Mouse (Mus musculus) kidney, embryonic 15.5 days (tissue): ENCODE results near the gene Cirbp. TPM values are rescaled to one million over a fixed set of nuclear protein-coding genes. Genes with fewer than 3 reads are reported as not detected.

Source experiments
- ATAC-seq: fragments of 200-750 bp; cut with Nextera tagmentation; replicated peaks from 2 replicates; pipeline ENCODE4 v1.8.0; 2017; ENCODE audit warnings: moderate TSS enrichment; ENCODE audit not compliant: low FRiP score
- H3K27ac ChIP-seq: fragments of 300-500 bp; sonication (generic); 2 replicates; pipeline ENCODE4 v1.5.1; 2015; ENCODE audit warnings: mild to moderate bottlenecking, inconsistent platforms
- H3K27me3 ChIP-seq: fragments of 300-500 bp; sonication (generic); 2 replicates; pipeline ENCODE4 v1.6.1; 2015; ENCODE audit warnings: inconsistent platforms
- H3K36me3 ChIP-seq: fragments of 300-500 bp; sonication (generic); 2 replicates; pipeline ENCODE4 v1.6.1; 2015; ENCODE audit warnings: inconsistent platforms
- H3K4me1 ChIP-seq: fragments of 300-500 bp; sonication (generic); 2 replicates; pipeline ENCODE4 v1.6.1; 2015; ENCODE audit warnings: inconsistent platforms
- H3K4me2 ChIP-seq: fragments of 300-500 bp; sonication (generic); 2 replicates; pipeline ENCODE4 v1.6.1; 2015; ENCODE audit warnings: moderate library complexity, mild to moderate bottlenecking, inconsistent platforms
- H3K4me3 ChIP-seq: fragments of 300-500 bp; sonication (generic); replicated peaks from 2 replicates; pipeline ENCODE4 v1.5.1; 2015; ENCODE audit warnings: mild to moderate bottlenecking, inconsistent platforms
- H3K9ac ChIP-seq: fragments of 300-500 bp; sonication (generic); 2 replicates; pipeline ENCODE4 v1.6.1; 2015; ENCODE audit warnings: mild to moderate bottlenecking, inconsistent platforms
- H3K9me3 ChIP-seq: fragments of 300-500 bp; sonication (generic); replicated peaks from 2 replicates; pipeline ENCODE4 v1.6.1; 2016; ENCODE audit warnings: inconsistent platforms
- WGBS: fragments of 180-500 bp; shearing (Covaris S2); methylation state at CpG from one replicate; pipeline ENCODE4 v1.1.7; 2015; ENCODE audit warnings: mixed read lengths; 5-methylcytosine and 5-hydroxymethylcytosine counted together
- polyA plus RNA-seq: library from polyadenylated mRNA; unstranded; fragments of >200 nt; fragmentation: Nextera tagmentation; extraction: Ambion mirVana; gene quantifications from 2 replicates; pipeline ENCODE4 v1.2.1, GENCODE M21; 2015

Gene Cirbp
- polyA plus RNA-seq, 1 experiment from 2014 or later: 111 TPM

- 58% methylated on average over 5 of the region's 5 CpGs for WGBS
- H3K27me3 ChIP-seq: no peaks in the 10 kb centered on the region
- H3K4me2 ChIP-seq: peak overlapping the region; percentile 77
- H3K36me3 ChIP-seq: peaks cover 50% of the 10 kb centered on the region
- H3K9ac ChIP-seq: 0 out of 2 replicates have a peak overlapping the region, but pooled peaks have one; percentile 82
- no peaks in the 10 kb centered on the region for H3K9me3 ChIP-seq
- peak overlapping the region; percentile 100 for H3K27ac ChIP-seq
- H3K4me1 ChIP-seq: peaks cover 62% of the 10 kb centered on the region
- no peak for ATAC-seq
- peak overlapping the region; percentile 89 for H3K4me3 ChIP-seq
These were observed 18.6 kb upstream of the Cirbp start for GRCm38 (mm10) chr10:80147146-80147718.

GRCm38 (mm10) chr10:80147719-80148601, 17.8 kb upstream of the Cirbp start, which contains the start of gene Midn:
TSS of gene Midn (plus strand) at chr10:80148272.
- H3K4me2 ChIP-seq: peak within 1 kb of the TSS; percentile 77
- H3K36me3 ChIP-seq: peaks cover 57% of the 10 kb centered on the region
- H3K9ac ChIP-seq: peak within 1 kb of the TSS; percentile 82
- H3K9me3 ChIP-seq: no peaks in the 10 kb centered on the region
- H3K27me3 ChIP-seq: no peaks in the 10 kb centered on the region
- WGBS: 1% methylated on average over 39 of the region's 42 CpGs
- peaks cover 64% of the 10 kb centered on the region for H3K4me1 ChIP-seq
- peak within 1 kb of the TSS; percentile 89 for H3K4me3 ChIP-seq
- peak within 1 kb of the TSS; percentile 100 for H3K27ac ChIP-seq
- peak; percentile 47 for ATAC-seq

- Histone ChIP-seq H3K4me3 (peak overlapping the region; percentile 89), H3K4me2 (peak overlapping the region; percentile 77), H3K9ac (peak overlapping the region; percentile 82), H3K27me3 (no peaks in the 10 kb centered on the region), H3K27ac (peak overlapping the region; percentile 100), H3K36me3 (peaks cover 60% of the 10 kb centered on the region), H3K9me3 (no peaks in the 10 kb centered on the region), H3K4me1 (peaks cover 64% of the 10 kb centered on the region)
- ATAC-seq: peak; percentile 54
- under 1% methylated on average over 57 of the region's 57 CpGs for WGBS
These were observed 17.0 kb upstream of the Cirbp start for GRCm38 (mm10) chr10:80148610-80149290.

- under 1% methylated on average over 87 of the region's 88 CpGs for WGBS
- ATAC-seq: peak; percentile 81
- peak overlapping the region; percentile 89 for H3K4me3 ChIP-seq
- peaks cover 60% of the 10 kb centered on the region for H3K36me3 ChIP-seq
- H3K27ac ChIP-seq: peak overlapping the region; percentile 100
- H3K4me2 ChIP-seq: peak overlapping the region; percentile 77
- no peaks in the 10 kb centered on the region for H3K27me3 ChIP-seq
- H3K9ac ChIP-seq: peak overlapping the region; percentile 97
- H3K9me3 ChIP-seq: no peaks in the 10 kb centered on the region
- peaks cover 65% of the 10 kb centered on the region for H3K4me1 ChIP-seq
These were observed 16.2 kb upstream of the Cirbp start for GRCm38 (mm10) chr10:80149291-80150225.

GRCm38 (mm10) chr10:80150226-80151210, 15.3 kb upstream of the Cirbp start:
- peak overlapping the region; percentile 89 for H3K4me3 ChIP-seq
- H3K36me3 ChIP-seq: peaks cover 60% of the 10 kb centered on the region
- H3K27ac ChIP-seq: peak overlapping the region; percentile 100
- no peaks in the 10 kb centered on the region for H3K9me3 ChIP-seq
- no peaks in the 10 kb centered on the region for H3K27me3 ChIP-seq
- H3K4me1 ChIP-seq: peaks cover 67% of the 10 kb centered on the region
- ATAC-seq: no peak
- H3K4me2 ChIP-seq: peak overlapping the region; percentile 77
- WGBS: under 1% methylated on average over 62 of the region's 71 CpGs
- peak overlapping the region; percentile 97 for H3K9ac ChIP-seq

- peak overlapping the region; percentile 100 for H3K27ac ChIP-seq
- H3K4me3 ChIP-seq: peak overlapping the region; percentile 89
- peaks cover 67% of the 10 kb centered on the region for H3K4me1 ChIP-seq
- H3K9me3 ChIP-seq: no peaks in the 10 kb centered on the region
- peaks cover 60% of the 10 kb centered on the region for H3K36me3 ChIP-seq
- under 1% methylated on average over 26 of the region's 26 CpGs for WGBS
- no peaks in the 10 kb centered on the region for H3K27me3 ChIP-seq
- peak overlapping the region; percentile 97 for H3K9ac ChIP-seq
- ATAC-seq: no peak
- H3K4me2 ChIP-seq: peak overlapping the region; percentile 77
These were observed 14.4 kb upstream of the Cirbp start for GRCm38 (mm10) chr10:80151211-80152034.

- Histone ChIP-seq H3K4me1 (peaks cover 67% of the 10 kb centered on the region), H3K4me3 (peak overlapping the region; percentile 89), H3K36me3 (peaks cover 62% of the 10 kb centered on the region), H3K9me3 (no peaks in the 10 kb centered on the region), H3K27me3 (no peaks in the 10 kb centered on the region), H3K4me2 (peak overlapping the region; percentile 77), H3K9ac (peak overlapping the region; percentile 97), H3K27ac (peak overlapping the region; percentile 100)
- WGBS: 3% methylated on average over 15 of the region's 15 CpGs
- ATAC-seq: no peak
These were observed 13.5 kb upstream of the Cirbp start for GRCm38 (mm10) chr10:80152071-80152872.

GRCm38 (mm10) chr10:80152873-80153260, 12.9 kb upstream of the Cirbp start:
- Histone ChIP-seq H3K9me3 (no peaks in the 10 kb centered on the region), H3K4me2 (peak overlapping the region; percentile 77), H3K36me3 (peaks cover 66% of the 10 kb centered on the region), H3K4me3 (peak overlapping the region; percentile 89), H3K4me1 (peaks cover 66% of the 10 kb centered on the region), H3K9ac (peak overlapping the region; percentile 97), H3K27me3 (no peaks in the 10 kb centered on the region), H3K27ac (peak overlapping the region; percentile 100)
- no peak for ATAC-seq
- 15% methylated on average over 3 of the region's 3 CpGs for WGBS

GRCm38 (mm10) chr10:80153713-80154112, 12.1 kb upstream of the Cirbp start:
- Histone ChIP-seq H3K4me2 (peak overlapping the region; percentile 77), H3K36me3 (peaks cover 66% of the 10 kb centered on the region), H3K9ac (peak overlapping the region; percentile 97), H3K4me3 (peak overlapping the region; percentile 89), H3K27me3 (no peaks in the 10 kb centered on the region), H3K27ac (peak overlapping the region; percentile 100), H3K9me3 (no peaks in the 10 kb centered on the region), H3K4me1 (peaks cover 72% of the 10 kb centered on the region)
- WGBS: 68% methylated on average over 19 of the region's 19 CpGs
- ATAC-seq: no peak
